Mouse (Mus musculus) embryonic facial prominence, embryonic 15.5 days (tissue): ENCODE data around the gene Gm10912. TPM values are rescaled to one million over a fixed set of nuclear protein-coding genes. Genes with fewer than 3 reads are reported as not detected.

Source experiments
- polyA plus RNA-seq: library from polyadenylated mRNA; unstranded; fragments of >200 nt; fragmentation: Nextera tagmentation; extraction: Ambion mirVana; gene quantifications from 2 replicates; pipeline ENCODE4 v1.2.1, GENCODE M21; 2015

Gene Gm10912
- polyA plus RNA-seq, 1 experiment from 2014 or later: 0.09 TPM

Other genes with a start within 250 kb of the Gm10912 start
- gene Lmo2, start 107.8 kb upstream of the Gm10912 start, polyA plus RNA-seq: 18.6 and 20.8 TPM in 2 replicates
- 51.3 and 53.8 TPM in 2 replicates for gene Fbxo3, start 38.1 kb upstream of the Gm10912 start, polyA plus RNA-seq
- 2.4 and 2.7 TPM in 2 replicates for gene 4931422A03Rik, start 37.5 kb upstream of the Gm10912 start, polyA plus RNA-seq
- not detected in 2 replicates for gene Gm10799, start 2.7 kb downstream of the Gm10912 start, polyA plus RNA-seq
- gene Cd59b, start 4.0 kb downstream of the Gm10912 start, polyA plus RNA-seq: 5.5 and 6.1 TPM in 2 replicates
- gene Cd59a, start 30.0 kb downstream of the Gm10912 start, polyA plus RNA-seq: 23.6 and 27.4 TPM in 2 replicates
- gene A930018P22Rik, start 56.9 kb downstream of the Gm10912 start, polyA plus RNA-seq: 0.21 TPM in 1 of 2 replicates, not detected in the other